Mouse (Mus musculus) testis, adult 2 months (tissue): ENCODE measurements at regions not wholly inside any gene's neighbourhood (a gene's known extent, or its start where the extent isn't known, plus 50 kb on each side); places are given as distances from the start of the nearest gene placed in this dataset.

Experiments
- CTCF ChIP-seq: fragments of 200-500 bp; IDR thresholded peaks from 2 replicates; pipeline ENCODE4 v1.5.1; 2012; ENCODE audit warnings: low read depth, mild to moderate bottlenecking, inconsistent platforms, low read length, moderate library complexity; ENCODE audit not compliant: control insufficient read depth, insufficient read depth, insufficient replicate concordance
- POLR2A ChIP-seq: fragments of 200-500 bp; IDR thresholded peaks from 2 replicates; pipeline ENCODE4 v1.6.1; 2012; ENCODE audit warnings: low read depth, mild to moderate bottlenecking, inconsistent platforms, low read length, moderate library complexity; ENCODE audit not compliant: control insufficient read depth

GRCm38 (mm10) chr7:117311316-117311715 lies 69.5 kb upstream of the Xylt1 start:
- TF ChIP-seq CTCF (no peak), POLR2A (no peak)
